Mouse (Mus musculus): ENCODE results near the gene Pknox2. TPM values are rescaled to one million over a fixed set of nuclear protein-coding genes. Genes with fewer than 3 reads are reported as not detected.

Gene Pknox2
- total and polyA plus RNA-seq, 3 experiments = 1.8 to 3.5 (median 2.9) TPM

DNA sequence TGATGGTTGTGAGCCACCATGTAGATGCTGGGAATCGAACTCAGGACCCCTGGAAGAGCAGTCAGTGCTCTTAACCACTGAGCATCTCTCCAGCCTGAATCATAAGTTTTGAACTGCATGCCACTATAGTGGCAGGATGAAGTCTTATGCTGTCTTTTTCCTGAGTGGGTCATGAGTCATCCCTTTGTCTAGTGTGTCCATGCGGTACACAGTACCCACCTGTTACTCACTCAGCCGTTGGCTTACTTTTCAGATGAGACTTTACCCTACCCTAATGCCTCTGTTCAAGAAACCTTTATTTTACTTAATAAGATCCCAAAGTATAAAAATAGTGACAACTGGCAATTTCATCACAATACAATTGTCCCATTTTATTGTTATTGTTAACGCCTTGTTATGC is 95.5 kb downstream of the Pknox2 start:
- DNase-seq = no peak

DNA sequence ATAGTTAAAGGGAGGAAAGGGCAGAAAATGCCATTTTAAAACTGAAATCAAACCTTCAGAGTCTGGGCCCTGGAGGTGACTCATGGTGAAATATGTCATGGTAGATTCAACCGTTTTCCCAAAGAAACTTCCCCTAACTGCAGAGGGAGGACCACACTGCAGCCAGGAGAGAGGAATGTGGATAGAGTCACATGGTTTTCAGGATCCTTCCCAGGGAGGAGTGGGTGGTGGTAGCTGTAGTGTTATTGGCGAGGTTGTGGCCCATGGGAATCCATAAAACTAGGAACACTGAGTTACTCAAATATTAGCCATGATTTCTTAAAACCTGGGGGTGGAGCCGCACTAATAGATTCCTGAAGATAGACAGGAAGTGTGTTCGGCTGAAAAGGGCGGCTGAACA is 99.7 kb downstream of the Pknox2 start:
- peak; percentile 22 for DNase-seq

DNA sequence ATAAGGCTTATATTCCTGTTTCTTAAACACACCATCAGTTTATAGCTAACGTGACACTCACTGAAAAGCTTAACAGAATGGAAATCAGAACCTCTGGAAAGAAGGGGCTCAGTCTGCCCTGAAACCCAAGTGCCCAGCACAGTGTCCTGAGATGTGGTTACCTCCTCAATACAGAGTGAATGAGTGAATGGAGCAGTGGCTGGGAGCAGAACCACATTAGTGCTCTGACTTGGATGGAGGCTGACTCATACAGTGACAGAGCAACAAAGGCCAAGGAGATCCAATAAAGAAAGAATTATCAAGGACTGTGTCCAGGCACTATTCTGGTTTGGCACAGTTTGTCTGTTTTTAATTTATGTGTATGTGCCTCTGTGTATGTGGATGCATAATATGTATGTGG is 101.3 kb downstream of the Pknox2 start:
- peak; percentile 60 for DNase-seq

DNA sequence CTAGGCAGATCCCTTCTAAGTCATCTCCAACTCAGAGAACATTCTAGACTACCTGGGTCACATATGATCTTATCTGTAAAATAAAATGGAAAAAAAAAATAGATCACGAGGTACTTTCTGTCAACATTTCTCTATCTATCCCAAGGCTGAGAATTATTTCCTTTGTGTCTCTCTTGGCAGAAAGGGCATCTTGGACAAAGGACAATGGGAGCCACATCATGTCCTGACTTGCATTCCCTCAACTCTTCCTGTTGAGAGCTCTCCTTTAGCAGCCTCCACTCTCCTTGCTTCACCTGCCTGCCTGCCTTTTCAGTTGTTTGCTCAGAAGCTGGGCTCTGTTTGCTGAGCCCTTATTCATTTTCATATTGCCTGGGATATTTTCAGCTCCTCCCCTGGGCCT is 103.0 kb downstream of the Pknox2 start:
- no peak for DNase-seq

DNA sequence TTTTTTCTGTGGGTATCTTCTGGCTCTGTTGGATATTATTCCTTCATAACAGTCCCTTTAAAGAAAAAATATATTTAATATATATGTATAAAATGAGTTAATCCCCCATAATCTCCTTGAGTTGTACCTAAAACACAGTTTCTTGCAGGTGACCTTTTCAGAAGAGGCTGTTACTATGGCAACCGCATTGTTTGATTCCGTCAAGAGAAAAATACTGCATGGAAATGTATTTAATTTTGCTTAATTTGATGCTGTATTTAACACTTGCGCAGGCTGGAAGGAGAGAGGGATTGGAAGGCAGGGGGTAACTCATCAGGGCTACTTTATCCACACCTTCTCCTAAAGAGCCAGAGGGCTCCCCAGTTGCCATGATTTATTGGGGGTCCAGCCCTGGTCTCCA is 108.3 kb downstream of the Pknox2 start:
- DNase-seq = no peak

DNA sequence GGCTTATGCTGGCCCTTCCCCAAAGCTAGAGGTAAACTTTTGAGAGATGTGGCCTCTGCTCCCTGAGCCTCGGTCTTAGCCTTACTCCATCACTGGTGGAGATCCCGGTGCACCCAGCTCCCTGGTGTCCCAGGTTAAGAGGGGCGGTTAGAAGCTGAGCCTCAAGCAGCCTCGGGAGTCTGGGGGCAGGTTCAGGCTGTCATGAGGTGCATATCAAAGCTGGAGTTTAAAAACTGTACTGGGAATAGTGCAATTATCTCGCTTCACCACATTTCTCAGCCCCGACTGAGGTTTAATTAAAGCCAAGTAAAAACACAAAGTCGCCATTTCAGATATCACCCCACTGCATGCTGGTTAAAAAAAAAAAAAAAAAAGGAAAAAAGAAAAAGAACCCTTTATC is 108.8 kb downstream of the Pknox2 start:
- DNase-seq = no peak

DNA sequence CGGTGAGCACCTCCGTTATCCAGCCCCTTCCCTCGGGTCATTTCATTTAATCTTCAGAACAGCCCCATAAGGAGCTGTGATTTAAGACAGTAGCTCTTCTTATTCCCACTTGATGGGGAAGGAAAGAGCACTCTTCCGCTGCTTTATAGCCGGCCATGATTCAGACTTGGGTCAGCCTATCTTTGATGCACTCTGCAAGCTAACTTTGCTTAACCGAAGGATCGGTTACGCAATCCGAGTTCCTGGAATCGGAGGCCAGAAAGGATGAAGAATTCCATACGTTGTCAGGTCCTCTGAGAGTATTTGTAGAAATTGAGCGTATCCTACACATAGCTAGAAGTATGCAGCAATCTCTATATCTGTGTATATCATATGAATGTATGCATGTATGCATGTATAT is 109.8 kb downstream of the Pknox2 start:
- DNase-seq = no peak

DNA sequence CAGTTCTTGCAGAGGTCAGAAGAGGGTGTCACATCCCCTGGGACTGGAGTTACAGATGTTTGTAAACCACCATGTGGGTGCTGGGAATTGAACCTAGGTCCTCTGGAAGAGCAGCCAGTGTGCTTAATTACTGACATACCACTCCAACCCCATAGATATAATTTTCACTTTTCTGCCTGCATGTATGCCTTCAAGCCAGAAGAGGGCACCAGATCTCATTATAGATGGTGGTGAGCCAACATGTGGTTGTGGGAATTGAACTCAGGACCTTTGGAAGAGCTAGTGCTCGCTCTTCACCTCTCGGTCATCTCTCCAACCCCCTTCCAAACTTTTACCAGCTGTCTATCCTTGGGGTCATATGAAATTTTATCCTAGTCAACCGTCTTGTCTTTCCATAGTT is 112.0 kb downstream of the Pknox2 start:
- DNase-seq = no peak

DNA sequence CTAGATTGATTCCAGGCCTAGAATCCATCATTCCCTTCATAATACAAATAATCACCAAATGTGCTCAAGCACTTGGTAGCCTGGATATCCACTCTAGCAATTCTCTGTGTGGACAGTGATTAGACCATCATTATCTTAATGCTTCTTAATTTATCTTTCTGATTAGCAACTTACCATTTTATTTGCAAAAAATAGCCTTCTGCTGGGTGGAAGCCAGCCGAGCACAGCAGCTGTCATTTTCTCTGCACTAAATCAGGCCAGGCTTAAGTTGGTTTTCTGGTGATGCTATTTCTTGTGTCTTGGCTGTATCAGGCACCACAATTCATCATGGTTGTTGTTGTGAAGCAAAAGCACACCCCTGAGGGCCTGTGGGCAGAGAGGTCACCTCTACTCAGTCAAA is 112.9 kb downstream of the Pknox2 start:
- no peak for DNase-seq

DNA sequence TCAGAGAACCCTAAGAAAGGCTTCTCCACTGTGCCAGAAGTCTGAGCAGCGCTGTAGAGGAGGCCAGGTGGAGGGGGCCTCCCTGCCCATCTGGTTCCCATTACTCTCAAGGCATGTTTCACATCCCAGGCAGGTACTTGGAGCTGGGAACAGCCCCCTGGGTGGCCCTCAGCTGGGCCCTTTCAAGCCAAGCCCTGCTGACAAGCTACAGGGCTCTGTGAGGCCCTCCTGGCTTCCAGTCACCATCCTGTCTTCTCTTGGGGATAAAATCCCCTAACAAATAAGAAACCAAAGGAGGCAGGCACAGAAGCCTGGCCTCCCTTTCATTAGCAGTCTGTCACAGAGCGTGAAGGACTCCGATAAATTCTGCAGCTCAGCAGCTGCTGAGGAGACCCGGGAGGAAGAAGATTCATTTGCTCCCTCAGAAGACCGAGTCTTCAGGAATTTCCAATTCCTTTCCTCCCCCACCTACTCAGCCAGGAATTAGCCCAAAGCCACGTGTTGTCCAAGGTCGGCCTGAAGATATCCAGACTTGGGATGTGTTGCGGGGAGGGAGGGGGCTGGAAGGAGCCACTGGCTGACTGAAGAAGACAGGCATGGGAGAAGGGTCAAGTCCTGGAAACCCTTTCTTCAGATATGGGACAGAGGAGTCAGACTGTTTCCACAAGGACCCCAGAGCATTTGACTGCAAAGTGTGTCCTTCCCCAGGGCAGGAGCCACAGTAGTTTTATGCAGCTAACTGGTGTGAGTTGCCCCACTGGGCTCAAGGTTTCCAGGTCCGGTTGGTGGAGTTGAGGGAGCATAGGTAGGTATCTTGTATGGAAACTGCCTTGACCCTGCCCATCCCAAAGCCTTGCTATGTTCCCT is 116.6 kb downstream of the Pknox2 start:
- no peak for DNase-seq

DNA sequence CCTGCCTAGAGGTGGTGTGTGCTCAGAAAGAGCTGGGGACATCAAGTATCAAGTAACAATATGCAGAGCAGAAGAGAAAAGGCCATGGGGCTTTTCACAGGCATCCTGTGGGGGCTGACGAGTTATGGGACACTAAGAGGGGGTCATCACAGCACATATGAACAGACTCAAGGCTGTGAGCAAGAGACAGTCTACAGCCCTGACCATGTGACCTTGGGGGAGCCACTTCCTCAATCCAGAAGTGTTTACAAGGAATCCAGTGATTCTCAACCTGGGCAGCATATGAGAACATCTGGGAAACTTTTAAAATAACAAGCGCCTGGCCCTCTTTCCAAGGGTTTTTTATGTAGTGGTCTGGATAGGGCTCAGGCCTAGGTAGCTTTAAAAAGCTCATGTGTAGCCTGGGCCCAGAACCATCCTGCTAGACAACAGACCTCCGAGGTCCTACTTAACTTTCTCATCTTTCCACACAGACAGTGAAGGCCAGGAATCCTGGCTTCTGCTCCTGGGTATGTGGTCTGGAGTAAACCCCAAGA is 117.3 kb downstream of the Pknox2 start:
- no peak for DNase-seq

DNA sequence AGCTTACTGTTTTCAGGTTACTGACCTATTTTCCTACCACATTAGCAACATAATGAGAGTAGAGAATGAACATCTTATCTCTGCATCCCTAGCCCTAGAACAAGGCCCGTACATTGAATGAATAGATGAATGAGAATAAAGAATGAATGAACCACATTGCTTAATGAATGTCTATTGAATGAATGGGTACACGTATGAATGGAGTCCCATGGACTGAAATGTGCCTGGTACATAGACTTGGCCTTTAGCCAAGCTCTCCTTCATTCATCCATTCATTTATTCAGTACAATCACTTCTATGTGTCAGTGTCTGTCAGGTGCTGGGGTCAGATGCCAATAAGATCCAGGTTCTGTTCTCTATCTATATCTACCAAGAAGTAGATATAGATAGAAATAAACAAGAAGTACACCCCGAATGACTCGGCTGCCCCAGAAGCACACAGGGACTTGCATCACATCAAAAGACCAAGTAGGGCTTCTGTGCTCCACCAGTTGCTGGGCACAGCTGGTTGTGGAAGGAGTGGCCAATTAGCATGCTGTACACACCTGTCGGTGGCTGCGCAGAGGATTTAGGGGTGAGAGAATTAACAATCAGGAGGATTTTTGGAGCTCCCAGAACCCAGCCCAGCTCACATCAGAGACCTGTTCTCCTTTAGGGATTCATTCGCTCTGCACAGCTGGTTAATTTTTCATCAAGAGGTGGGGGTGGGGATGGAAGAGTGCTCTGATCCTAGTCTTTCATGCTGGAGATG is 119.2 kb downstream of the Pknox2 start:
- no peak for DNase-seq

DNA sequence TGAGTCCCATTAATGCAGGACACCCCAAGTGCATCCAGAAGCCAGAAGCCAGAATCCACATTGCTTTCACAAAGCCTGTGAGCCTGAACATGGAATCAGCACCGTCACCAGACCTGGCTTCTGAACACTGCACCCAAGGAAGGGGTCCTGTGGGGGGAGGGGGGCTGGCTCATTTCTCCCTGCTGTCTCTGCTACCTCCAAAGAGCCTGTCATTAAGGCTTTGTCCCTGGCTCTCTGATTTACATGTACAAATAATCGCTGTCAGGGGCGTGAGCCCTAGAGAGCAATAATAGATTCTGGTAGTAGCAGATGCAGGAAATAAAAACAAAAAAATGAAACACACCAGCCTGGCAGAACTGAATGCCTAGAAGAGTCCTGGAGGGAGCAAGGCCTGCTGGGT is 121.3 kb downstream of the Pknox2 start:
- DNase-seq = no peak

DNA sequence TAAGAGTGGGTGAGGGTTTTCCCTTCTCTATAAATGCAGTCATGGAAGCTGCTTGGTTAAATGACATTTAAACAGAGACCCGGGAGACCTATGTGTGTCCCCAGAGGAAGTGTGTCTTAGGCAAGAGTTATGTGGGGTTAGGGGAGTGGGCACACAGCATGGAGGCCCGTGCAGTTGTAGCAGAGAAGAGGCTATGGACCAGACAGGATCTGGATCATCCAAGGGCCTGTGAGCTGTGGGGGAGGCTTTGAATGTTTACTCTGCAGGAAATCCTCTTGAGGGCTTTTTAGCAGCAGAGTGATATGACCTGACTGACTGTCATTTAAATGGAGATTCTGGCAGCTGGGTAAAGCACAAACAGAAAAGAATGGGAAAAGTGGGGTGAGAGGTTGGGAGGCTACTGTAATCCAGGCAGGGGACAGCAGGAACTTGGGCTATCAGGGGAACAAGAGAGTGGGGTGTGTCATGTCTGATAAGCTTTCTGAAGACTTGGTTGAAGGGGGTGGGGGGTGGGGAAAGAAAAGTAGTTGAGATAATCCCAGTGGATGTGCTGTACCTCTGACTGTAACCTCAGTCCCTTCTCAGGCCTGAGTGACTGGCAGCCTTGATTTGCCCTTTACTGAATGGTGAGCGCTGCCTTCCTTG is 125.5 kb downstream of the Pknox2 start:
- DNase-seq = no peak

DNA sequence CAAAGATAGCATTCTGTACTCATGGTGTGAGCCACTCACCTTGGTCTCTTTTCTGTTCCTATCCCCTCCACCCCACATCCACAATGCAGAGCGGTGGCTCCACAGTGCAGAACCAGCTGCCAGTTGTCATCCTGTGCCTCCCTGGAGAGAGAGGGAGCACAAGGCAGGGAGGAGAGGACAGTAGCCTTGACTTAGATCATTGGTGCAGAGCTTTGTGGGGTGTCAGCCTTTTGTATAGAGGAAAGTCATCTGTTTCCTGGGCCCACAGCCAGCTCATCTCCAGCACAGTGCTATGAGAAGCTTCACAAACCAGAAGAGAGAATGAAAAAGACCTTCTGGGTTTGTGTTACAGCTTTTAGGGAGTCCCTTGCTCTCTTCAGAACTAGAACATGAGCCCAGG is 129.1 kb downstream of the Pknox2 start:
- DNase-seq = no peak

DNA sequence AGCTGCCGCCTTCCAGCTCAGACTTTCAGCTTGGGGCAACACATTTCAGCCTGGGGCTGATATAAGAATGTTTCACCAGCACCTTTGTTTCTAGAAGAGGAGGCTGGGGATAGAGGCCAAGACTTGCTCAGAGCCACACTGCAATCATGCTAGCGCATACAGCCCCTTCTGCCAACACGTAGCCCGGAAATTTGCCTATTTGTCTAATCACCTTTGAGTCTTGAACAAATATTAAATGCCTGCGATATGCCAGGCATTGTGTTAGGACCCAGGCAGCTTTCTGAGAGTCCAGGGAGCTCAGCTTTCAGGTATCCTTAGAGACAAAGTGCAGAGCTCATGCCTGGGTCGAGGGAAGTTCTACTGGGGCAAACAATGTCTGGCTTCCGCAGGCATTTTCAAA is 130.0 kb downstream of the Pknox2 start:
- DNase-seq = no peak

DNA sequence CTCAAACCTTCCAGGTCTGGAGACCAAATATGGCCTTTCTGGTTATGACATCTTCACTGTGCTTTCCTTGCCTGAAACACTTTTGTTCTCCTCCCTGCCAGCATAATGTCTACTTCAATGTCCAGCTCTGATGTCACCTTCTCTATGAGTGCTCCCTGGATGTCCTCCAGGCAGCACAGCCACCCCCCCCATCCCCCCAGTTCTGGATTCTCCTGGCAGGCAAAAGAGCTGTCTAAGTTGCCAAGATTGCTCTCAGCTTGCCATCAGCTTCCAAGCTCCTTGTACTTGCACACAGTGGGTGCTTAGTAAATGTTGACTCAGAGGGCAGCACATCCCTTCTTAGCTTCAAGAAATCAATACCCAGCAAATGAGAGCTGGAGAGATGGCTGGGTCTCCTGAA is 131.0 kb downstream of the Pknox2 start:
- no peak for DNase-seq

DNA sequence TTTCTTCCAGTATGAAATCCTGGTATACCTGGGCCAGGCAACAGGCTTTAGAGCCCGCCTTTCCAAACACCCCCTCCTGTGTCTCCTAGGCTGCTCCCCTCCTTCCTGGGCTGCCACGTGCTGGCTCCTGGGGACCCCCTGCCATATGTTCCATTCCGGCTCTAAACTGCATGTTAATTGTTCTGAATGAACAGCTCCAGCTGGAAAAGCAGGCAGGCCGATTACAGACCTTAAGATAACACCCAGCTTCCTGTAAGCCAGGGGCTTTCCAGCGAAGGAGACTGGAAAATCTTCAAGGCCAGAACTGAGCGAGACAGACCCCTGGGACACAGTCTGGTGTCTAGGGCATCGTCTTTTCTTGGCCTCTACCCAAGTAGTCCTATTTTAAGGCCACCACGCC is 133.6 kb downstream of the Pknox2 start:
- DNase-seq = no peak

DNA sequence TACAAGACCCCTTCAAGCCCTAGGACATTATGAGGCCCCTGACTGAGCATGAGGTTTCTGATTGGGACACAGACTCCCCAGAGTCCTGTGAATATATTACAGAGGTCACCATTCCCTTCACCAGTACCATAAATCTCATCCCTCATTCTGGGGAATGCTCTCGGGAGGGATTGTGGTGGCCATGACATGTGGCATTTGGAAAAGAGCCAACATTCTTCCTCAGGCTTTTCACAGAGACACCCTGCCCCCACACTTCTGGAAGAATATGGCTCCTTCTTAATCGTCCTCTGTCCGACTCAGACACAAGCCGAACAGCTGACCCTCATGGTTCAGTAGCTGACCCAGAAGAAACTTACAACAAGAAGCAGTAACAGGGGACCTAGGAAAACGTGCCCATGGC is 139.1 kb downstream of the Pknox2 start:
- DNase-seq = no peak

DNA sequence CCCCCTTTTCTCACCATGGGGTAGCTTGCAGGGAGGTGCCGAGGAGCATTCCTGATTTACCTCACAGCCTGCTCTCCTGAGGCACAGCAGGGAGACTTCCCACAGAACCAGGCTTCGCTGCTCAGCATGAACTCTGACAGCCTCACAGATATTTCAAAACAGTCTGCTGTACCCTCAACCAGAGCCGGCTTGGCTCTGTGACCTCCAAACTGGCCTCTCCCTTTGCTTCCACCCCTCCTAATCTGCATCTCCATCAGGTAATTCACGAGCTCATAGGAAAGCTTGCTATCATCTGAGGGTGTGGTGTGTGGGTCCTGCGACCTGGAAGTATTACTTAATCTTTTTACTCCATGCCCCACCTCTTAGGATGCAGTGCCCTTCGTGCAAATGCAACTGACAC is 142.5 kb downstream of the Pknox2 start:
- DNase-seq = no peak

DNA sequence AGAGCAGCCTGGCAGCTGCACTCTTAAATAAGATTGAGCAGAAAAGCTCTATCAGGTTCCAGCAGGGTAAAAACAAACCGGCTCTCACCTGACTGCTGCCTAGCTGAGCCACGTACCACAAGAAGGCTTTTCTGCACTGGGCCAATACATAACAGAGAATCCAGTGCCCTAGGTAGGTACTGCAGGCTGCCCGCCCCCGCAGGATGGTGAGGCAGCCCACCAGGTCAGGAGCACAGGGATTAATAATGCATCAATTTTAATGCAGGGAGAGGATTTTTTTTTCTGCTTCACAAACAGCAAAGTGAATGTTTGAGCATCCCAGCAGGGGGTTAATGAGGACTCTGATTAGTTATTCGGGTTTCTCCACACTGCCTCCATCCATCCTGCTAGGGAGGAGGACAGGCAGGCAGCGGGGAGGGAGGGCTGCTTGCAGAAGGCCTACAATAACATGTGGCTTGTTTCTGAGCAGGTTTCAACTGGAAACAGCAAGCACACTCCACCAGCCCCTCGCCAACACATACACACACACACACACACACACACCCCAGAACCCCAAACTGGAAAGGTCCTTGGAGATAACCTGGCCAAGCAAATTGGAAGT is 145.2 kb downstream of the Pknox2 start:
- no peak for DNase-seq

DNA sequence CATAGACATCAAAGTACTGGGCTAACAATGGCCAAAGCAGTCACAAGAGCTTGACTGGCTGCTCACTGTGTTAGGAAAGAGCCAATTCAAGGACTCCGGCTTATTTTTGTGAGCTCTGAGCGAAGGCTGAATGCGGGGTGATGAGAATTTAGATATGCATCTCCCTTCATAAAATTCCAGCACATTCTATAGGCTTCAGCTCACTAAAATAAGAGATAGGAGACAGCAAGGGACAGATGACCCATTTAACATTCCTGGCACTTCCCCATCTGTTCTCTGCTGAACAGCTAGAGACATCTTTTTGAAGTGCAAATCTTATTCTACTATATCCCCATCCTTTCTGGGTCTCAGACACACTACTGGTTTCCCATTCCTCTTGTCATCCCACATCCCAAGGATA is 147.8 kb downstream of the Pknox2 start:
- DNase-seq = no peak

Data from adrenal gland, adult 2 months (tissue).